Mouse (Mus musculus) c-Kit-positive CD71-positive TER-119-negative erythroid progenitor cells, embryonic 14.5 days (primary cell): Measurements from ENCODE around the gene Hmmr.

Experiments
- DNase-seq: peaks from one replicate; pipeline ENCODE4 v3.0.0-alpha.2; 2013; ENCODE audit warnings: low read depth

Gene Hmmr

DNA sequence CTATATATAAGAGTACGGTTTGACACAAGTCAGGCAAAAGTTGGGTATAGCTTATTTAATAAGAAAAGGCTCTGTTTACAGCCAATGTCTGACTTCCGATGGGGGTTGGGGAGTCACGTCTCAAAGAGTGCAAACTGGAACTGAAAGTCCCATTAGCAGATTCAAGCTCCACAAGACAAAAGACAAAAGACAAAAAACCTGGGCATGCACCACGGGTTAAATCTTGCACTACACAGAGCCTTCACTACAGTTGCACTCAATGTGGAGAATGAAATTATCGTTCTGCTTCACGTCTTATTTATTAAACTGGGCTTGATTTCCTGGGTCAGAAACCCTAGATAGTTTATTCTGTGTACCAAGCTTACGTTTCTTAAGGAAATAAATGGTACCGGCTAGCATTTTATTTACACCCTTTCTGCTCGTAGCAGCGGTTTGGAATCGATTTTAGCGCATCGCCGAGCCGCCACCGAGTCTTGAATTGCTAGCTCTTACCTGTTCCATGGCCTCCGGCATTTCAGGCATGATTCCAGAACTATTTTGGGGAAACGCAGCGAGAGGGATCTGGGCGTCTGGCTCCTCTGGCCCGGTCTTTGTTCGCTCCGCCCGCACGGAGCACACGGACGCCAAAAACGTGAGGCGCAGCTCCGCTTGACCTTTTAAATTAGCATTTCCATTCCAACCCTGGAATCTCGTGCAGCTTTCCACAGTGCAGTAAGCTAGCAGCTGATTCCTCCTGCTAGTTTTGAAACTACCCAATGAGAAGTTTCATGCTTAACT lies 38.7 kb downstream of the Hmmr start:
- DNase-seq, result peak; percentile 69

GRCm38 (mm10) chr11:40693366-40693951 lies 39.8 kb downstream of the Hmmr start:
- DNase-seq, result peak; percentile 75

DNA sequence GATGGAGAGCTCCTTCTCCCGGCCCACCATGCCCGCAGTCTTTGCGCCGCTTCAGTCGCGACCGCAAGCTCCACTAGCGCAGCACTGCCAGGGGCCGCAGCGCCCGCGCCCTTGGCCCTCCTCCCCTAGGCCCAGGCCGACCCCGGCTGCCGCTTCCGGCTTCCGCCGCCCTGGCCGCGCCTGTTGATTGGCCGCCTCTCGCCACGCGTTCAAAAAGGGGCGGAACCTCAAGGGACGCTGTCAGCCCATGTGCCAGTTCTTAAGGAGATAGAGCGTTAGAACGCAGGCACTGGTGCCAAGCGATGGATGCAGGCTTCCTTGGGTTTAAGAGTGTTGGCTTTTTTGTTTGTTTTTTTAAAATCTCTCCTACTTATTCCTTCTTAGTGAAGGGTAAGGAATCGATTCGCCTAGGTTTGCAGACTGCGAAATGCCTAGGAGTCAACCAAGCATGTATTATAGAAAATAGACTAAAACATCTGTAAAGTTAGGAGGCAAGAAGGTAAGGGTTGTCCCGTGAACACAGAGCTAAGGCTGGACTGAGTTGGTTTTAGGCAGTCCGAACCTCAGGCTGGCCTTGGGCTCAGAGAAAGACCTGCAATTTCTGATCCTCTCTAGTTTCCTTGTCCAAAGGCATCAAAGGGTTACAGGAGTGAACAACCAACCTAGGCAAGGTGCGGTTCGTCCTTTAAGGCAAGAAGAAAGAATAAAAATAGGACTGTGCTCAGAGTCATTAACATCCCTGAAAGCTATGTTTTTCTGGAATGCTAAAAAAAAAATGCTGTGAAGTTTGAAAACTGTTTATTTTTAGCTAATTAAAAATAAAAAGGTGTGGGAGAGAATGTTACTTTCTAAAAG lies 40.5 kb downstream of the Hmmr start:
- DNase-seq, result peak; percentile 91

DNA sequence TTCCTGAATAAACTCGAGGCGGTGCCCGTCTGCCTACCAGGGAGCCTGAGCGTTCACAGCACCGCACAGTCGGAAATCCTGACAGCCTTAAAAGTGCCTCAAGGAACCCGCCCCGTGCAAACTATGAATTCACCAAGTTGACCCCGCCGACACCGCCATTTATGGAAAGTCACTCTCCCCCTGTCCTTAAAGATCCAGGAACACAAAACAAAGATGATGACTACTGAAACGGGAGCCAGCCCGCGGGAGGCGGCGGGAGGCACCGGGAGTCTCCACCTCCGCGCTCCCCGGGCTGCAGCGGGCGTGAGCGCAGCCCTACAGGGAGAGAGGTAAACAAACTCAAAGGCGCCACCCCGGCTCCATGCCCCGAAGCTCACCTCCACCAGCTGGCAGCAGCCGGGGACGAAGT lies 41.1 kb downstream of the Hmmr start:
- DNase-seq, result no peak

GRCm38 (mm10) chr11:40690444-40691127 lies 42.6 kb downstream of the Hmmr start:
- no peak for DNase-seq

DNA sequence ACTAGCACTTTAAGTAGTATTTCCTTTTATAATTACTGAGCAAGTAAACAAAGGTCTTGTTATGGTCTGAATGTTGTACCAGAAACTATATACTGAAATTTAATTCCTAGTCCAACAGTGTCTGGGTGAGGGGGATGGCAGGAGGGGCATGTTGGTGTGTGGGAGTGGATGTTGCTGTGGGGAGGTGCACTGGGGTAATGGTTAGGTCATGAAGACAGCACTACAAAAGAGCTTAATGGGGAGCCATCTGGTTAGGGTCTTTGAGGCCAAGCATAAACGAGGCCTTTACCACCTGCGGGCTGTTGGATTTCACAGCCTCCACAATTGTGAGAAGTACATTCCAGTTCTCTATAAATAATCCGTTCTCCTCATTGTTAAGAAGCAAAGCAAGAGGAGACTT lies 49.9 kb downstream of the Hmmr start:
- no peak for DNase-seq

DNA sequence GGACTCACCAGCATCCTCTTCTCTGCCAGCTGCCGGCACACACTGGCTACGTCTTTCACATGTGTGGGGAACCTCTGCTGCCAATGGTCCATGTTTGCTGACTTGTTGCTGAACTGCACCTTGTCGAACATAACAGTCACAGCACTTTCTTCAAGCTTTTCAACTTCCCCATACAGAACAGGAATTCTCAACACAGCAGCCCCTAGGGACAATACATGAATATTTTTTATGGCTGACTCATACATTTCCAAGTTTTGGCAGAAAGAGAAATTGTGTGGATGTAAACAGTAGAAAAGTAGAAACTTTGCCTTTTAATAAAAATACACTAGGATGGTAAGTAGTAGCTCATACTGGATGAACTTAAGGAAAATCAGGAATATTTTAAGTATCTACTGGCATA lies 50.8 kb downstream of the Hmmr start:
- DNase-seq, result no peak

DNA sequence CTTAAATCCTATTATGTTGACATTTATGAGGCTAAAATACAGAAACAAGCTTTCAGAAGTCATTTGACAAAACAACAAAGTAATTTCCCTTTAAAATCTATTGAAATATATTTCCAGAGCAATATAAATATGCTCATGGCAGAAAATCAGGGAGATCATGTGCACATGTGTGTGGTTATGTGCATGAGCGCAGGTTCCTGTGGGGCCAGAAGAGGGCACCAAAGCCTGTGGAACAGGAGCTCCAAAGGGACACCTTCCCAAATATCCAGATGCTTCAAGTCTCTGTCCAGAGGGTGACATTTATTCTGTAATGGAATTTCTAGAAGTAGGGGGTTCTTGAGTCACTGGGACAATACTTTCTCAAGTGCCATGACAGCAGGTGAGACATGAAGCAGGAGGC lies 56.1 kb downstream of the Hmmr start:
- no peak for DNase-seq

DNA sequence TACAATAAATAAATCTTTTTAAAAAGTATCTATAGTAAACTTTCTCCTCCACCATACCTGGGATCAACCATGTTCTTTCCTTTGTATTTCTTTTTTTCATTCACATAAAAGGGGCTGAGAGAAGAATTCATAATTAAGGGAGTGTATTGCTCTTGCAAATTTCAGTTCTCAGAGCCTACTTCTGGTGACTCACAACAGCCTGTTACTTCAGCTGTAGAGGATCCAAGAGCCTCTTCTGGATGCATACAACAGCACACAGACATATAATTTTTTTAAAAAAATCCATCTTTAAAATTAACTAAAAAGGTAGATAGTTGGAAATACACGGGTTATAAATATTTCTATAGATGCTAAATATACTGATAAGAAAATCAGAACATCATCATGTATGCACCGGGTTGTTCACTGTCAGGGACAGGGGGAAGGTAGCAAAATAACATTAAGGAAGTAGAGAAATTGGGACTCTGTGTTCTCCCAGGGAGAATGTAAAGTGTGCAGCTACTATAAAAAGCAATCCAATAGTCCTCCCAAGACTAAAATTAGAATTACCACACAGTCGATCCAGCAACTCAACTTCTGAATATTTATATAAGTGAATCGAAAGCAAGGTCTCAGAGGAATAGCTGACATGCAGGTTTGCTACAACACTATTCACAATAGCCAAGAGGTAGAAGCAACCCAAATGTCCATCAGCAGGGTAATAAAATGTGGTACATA lies 58.0 kb downstream of the Hmmr start:
- DNase-seq, result no peak
